Mouse (Mus musculus) cerebral cortex, adult 2 months (tissue): ENCODE measurements around the gene Psmc1.

Source experiments
- WGBS: fragments of 180-500 bp; shearing (Covaris S2); methylation state at CpG from one replicate; pipeline ENCODE4 v1.1.7; 2018; 5-methylcytosine and 5-hydroxymethylcytosine counted together

Gene Psmc1

DNA sequence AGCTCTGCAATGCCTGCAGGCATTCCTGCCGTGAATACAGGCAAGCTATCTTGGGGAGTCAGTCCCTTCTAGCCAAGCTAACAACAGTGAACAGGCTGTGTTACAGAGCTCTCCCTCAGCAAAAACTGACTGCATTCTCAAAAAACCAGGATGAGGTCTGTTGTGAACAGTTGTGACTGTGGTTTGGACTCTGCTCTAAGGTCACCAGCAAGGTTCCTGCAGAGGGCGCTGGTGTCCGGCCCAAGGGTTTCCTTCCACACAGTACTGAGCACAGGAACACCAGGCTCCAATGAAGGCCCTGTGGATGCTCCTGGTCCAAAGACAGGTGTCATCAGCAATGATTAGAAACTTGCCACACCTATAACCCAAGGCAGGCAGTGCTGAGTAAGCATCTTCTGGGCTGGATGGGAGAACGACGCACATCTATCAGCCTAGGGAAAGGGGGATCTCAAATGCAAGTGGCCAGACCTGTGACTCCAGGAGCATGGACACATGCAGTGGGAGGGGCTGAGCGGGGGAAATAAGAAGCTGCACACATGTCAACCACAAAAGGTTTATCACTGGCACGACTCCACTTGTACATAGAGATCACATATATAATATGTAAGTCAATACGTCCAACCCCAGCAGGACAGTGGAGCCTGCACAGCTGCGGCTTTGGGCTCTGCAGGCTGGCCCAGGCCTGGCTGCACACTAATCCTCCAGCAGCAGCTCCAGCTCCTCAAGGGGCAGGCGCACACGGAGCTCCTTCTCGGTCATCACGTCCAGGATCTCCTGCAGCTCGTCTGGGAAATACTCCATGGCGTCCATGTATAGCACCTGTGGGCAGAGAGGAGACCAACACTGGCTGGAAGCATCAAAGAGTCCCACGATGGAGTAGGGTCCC is 15.2 kb downstream of the Psmc1 start:
- WGBS = 74% methylated on average over 16 of the region's 16 CpGs

DNA sequence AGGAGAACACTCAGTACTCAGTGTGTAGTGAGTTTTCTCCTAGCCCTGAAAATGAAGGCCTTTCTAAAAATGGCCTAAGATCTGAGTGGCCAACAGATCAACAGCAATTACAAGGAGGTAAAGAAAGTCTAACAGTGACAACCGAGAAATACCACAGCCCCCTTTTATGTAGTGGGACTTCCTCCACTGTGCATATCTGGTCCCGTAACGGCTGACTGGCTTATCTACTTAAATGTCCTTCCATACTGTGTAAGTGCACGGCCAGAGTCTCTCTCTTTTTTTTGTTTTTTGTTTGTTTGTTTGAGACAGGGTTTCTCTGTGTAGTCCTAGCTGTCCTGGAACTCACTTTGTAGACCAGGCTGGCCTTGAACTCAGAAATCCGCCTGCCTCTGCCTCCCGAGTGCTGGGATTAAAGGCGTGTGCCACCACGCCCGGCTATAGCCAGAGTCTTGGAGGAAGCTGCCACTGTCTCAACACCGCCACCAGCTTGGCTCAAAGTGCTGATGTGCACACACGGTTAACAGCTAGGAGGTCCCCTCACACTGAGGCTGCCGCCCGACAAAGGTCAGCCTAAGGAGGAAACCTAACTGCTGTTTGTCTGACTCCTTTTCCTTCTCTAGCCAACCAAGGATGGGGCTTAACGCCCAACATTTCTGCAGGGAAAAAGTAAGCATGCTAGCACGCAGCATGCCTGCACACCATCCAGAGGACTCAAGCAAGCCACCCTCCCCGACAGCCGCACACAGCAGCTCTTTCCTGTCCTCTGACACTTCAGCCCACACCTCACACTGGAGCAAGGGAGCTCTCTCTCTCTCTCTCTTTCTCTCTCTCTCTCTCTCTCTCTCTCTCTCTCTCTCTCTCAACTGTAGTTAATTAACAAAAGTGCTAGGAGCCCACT is 17.3 kb downstream of the Psmc1 start:
- WGBS = 71% methylated on average over 17 of the region's 17 CpGs

DNA sequence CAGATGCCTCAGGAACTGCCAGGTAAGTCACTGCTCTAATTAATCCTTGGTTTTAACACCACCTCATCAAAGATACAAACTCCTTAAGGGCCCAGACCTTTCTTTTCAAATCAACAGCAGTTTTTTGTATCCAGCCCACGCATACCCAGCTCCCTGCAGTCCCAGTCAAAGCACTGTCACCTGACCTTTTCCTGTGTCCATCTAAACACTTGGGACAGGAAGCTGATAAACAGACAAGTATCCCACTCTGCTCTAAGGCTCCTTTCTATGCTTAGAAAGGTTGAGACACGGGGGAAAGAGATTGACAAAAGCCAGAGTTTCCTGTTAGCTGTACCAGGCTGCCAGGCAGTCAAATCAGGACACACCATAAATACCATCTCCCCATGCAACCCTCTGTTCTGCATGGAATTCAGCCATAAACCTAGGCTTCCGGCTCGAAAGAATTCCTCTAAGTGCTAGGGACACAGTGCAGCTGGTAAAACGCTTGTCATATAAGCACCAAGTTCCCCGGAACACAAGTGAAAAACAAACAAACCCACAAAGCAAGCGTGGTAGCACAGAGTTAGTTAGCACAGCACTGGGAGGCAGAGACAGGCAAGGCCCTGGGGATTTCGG is 18.0 kb downstream of the Psmc1 start:
- whole genome bisulfite sequencing = 23% methylated on average over 8 of the region's 8 CpGs

DNA sequence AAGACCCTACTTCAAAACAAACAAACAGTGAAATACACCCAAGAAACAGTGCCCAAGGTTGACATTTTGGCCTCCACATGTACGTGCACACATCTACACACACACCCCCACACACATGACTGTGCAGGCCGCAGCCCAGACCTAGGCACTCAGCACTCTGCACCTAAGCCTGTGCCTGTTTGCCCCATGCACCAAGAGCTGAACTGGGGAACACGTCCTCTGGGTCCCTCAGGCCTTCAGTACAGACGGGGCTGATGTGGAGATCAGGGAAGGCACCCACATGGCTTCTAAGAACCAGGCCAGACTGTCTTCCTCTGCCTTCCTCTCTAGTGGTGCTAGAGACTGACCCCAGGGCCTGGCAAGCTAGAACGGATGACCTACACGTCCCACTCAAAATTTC is 18.6 kb downstream of the Psmc1 start:
- WGBS = 68% methylated on average over 6 of the region's 6 CpGs

DNA sequence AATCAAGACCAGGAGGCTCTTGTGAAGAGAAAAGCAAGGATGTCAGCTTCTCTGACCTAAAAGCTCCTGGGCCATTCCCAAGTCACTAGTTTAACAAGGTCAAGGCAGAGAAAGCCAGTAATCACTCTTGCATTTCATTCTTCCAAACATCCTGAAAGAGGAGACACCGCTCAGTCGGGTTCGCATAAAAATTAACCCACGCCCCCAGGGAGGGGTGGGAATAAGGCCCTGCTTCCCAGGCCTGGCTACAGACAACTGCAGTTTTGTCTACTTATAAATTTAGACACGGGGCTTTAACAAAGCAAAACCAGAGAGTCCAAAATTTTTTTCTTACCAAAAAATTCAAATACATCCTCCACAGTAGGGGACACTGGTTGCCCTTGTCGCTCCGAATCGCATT is 19.0 kb downstream of the Psmc1 start:
- 76% methylated on average over 8 of the region's 8 CpGs for WGBS

DNA sequence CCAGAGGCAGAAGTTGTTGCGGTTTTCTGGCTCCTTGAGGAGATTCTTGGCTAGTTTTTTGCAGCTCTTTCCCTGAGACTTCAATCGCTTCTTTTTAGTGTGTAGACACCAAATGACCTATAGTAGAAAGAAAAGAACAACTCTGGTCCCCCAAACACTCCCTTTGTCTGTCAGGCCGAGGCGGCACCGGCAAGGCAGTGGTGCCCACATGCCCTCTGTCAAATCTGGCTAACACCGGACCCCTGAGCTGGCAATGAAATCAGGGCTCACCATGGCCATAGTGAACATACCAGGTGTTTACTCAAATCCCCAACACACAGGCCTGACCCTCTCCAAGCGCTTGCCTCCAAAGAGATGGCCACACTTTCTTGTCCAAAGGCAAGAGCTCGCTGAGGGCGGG is 21.2 kb downstream of the Psmc1 start:
- whole genome bisulfite sequencing = 91% methylated on average over 9 of the region's 9 CpGs

DNA sequence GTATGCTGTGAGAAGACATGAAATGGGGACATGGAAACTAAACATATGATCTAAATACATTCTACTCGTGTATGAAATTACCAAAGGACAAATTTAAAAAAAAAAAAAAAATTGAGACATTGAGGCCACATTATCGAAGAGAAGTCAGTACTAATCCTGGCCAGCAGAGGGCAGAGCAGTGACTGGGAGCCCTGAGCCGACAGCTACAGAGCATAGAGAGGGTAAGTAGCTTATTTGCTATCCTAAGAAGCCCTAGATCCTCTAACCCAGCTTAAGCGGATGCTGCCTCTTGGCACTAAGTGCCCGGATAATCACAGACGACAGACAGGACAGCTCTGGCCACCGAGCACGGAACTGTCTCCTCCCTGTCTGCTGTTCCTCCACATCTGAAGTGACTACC is 21.7 kb downstream of the Psmc1 start:
- 25% methylated on average over 8 of the region's 8 CpGs for WGBS

DNA sequence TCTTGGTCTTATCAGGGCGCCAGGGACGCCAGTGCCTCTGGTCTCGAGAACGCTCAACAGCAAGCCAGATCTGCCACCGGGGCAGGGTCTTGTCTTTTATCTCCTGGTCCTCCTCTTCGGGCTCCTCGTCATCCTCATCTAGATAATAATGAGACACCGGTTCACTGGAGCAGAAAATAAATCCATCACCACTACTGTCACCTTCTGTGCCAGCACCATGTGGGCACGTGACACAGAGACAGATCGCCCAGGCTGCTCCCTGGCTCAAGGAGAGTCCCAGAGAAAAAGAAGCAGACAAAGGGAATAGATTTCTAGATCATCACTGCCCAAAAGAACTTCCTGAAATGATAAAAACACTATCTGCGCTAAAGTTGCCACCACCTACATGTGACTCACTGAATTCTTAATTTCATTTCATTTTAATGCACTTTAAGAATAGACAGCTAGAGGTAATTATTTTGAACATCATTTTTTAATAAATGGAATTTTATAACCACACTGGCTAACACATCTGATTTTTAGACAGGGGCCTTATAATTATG is 24.5 kb downstream of the Psmc1 start:
- WGBS = 71% methylated on average over 11 of the region's 11 CpGs

DNA sequence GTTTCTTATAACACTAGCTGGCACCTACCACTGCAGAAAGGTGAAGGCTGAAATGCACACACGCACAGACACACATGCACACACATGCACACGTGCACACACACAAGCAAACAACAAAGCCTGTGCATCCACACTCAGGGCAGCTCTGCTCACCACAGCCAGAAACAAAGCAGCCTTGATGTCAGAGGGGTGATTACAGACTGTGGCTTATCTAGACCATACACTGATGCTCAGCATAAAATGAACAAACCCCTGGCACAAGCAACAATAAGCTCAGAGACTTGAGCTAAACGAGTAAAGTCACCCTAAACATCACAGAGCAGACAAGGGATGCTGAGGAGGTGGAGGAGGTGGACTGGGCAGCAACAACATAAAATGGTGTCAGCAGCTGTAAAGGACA is 25.2 kb downstream of the Psmc1 start:
- 64% methylated on average over 3 of the region's 3 CpGs for WGBS

DNA sequence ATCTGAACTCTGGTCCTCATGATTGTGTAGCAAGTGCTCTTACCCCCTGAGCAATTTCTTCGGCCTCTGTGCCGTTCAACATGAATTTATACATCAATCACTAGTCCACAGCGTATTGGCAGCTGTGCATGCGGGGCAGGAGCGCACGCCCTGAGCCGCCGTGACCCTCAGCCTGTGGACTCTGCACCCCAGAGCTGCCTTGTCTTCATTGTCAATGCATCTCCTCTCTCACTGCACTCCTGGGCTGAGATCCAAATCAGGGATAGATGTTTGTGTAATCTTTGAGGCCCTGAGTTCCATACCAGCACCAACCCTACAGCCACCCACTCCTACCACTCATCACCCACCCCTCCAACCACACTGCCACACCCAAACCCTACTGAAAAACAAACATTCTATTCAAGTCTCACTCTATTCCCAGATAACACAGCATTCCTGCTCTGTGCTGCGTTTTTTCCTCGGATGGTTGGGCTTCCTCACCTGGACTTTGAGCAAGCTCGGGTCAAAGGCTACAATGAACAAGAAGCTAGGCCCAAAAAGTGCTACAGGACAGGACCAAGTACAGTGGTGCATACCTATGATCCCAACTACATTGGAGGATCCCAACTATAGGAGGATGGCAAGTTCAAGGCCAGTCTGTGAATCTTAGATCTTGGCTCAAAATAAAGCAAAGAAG is 33.0 kb downstream of the Psmc1 start:
- 95% methylated on average over 11 of the region's 11 CpGs for WGBS

DNA sequence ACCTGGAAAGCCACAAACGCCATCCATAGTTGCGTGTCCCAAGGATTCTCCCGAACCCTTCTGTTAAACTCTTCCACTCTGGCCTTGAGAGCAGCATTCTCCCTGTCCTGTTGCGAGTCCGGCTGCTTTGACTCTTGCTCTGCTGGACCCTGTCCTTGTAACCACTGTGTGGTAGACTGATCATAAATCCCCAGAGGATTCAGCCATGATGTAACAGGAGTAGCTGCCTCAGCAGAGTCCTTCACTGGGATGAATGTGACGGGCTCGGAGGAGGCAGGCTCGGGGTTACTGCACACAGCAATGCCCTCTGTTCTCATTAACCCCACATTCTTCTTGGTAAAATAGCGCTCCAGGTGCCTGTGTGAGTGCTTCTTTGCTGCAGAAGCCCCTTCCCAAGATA is 33.8 kb downstream of the Psmc1 start:
- 91% methylated on average over 9 of the region's 9 CpGs for WGBS

DNA sequence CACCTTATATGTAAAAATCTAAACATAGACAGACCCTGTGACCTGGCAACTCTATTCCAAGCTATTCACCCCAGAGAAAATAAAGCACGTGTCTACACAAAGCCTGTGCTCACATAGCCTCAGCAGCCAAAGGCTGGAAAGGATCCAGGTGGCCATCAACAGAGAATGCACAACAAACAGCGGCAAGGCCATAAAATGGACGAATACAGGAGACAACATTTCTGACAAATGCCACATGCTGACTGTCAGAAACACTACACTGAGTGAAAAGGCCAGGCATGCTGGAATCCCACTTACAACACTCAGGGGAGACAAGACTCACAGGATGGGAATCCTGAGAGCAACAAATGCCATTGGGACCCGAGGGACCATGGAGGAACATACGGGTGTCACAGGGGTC is 34.3 kb downstream of the Psmc1 start:
- 67% methylated on average over 5 of the region's 5 CpGs for WGBS

DNA sequence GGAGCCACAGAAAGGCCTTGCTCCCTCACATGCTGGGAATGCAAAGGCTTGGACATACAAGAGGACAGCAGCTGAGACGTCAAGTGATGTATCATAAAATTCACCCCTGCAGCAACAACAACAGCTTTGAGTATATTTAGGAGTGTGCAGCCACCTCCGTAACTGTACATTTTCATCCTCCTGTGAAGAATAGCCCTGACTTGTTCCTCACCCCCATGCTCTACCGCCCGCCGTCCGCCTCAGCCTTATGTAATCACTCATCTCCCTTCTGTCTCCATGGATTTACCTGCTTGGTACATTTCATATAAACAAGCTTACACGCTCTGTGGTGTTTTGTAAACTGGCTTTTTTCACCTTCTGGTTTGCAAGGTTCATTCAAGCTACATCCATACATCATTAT is 42.5 kb downstream of the Psmc1 start:
- 71% methylated on average over 7 of the region's 7 CpGs for WGBS

DNA sequence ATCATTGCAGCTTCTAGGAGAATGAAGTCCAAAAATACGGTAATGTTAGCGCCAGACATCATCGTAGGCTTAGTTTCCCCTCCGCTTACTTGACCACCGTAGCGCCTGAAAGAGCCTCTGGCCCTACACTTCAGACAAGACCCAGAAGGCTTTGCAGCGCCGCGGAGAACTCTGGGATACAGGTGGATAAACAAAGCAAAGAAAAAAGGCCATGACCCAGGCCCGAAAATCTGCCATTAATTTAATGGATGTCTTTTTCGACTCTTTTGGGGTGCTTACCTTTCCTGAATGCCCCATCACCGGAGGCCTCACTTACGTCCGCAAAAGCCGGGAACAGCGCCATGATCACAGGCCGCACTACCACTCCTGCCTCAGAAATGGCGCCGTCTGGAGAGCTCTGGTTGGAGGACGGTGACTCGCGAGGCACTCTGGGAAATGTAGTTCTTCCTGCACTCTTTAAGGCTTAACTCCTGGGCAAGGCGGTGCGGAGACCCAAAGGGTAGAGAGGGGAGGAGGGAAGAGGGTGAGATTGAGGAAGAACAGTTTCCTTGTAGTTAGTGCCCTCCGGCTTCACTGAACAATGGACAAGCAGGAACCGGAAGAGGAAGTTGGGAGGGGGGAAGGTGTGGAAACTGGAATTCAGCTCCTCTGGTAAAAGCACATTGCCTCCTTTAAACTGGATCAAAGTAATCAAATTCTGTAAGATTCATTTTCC is 49.5 kb downstream of the Psmc1 start, which contains the start of gene Nrde2:
Gene Nrde2 (minus strand): TSS at position 393 of the 715 bp plus-strand sequence.
- under 1% methylated on average over 26 of the region's 26 CpGs for WGBS

DNA sequence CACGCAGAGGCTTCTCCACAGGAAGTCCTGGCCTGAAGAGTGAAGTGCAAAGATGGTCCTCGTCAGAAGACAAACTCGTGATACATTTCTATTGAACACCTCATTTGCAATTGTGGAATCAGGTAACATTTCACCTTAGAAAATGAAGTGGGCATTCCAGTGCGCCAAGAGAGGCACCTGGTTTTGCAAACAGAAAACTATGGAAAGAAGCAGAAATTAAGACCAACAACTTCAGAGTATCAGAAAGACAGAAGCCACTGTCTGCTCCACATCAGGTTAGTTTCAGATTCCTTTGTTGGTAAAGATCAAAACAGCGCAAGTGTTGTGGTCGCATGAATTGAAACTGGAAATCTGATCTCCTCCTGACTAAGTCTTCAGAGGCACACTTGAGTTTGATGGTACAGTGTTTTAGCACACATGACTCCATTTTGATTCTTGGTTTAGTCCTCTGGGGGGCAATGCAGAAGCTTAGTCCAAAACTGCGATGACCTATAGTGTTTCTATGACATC is 55.1 kb downstream of the Psmc1 start:
- WGBS = 89% methylated on average over 7 of the region's 7 CpGs

DNA sequence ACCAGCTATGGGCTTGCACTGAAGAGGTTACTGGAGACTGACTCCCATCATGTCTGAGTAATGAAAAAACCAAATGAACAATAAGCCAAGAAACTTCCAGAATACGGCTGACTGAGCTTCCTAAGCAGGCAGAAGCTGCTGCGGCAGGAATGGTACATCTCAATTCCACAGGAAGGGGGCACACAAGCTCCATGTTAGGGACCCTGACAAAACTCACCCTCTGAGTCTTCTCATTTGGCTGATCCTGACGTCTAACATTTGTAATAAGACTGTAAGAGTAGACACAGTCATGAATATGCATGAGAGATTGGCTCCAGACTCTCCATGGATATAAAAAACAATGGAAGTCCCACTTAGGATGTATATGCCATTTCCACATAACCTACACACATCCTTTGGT is 56.2 kb downstream of the Psmc1 start:
- WGBS = 13% methylated on average over 3 of the region's 3 CpGs

DNA sequence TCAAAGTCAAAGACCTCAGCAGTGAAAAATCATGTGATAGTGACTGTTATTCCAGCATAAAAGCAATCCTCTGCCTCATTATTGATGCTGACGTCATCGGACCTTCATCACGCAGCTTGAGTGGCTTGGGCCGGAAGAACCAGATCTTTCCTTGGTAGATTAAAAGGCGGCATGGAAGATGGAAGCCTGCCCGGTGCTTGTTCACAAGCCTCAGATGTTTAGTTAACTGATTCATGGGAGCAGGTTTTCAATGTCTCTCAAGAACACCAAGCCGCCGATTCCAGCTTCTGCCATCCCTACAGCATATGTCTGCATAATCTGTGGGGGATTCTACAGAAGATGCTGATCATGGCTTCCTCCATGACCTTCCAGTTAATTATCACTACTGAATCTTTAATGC is 57.0 kb downstream of the Psmc1 start:
- 34% methylated on average over 8 of the region's 8 CpGs for WGBS

DNA sequence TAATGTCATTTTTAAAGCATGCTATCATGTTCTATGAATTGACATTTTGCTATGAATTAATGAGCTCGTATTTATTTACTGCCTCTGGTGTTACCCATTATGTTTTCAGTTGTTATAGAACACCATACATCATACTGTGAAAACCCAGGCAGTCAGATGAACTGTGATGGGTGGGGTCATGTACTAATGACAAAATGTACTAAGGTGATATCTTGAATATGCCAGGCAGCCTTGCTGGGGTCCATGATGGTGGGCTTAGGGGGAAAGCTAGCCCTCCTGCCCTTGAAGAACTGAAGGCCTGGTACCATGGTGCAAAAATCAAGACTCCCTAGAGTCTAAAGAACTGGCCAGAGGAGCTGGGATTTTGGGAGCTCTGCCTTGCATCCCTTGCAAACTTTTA is 57.5 kb downstream of the Psmc1 start:
- 78% methylated on average over 1 of the region's 1 CpGs for WGBS

DNA sequence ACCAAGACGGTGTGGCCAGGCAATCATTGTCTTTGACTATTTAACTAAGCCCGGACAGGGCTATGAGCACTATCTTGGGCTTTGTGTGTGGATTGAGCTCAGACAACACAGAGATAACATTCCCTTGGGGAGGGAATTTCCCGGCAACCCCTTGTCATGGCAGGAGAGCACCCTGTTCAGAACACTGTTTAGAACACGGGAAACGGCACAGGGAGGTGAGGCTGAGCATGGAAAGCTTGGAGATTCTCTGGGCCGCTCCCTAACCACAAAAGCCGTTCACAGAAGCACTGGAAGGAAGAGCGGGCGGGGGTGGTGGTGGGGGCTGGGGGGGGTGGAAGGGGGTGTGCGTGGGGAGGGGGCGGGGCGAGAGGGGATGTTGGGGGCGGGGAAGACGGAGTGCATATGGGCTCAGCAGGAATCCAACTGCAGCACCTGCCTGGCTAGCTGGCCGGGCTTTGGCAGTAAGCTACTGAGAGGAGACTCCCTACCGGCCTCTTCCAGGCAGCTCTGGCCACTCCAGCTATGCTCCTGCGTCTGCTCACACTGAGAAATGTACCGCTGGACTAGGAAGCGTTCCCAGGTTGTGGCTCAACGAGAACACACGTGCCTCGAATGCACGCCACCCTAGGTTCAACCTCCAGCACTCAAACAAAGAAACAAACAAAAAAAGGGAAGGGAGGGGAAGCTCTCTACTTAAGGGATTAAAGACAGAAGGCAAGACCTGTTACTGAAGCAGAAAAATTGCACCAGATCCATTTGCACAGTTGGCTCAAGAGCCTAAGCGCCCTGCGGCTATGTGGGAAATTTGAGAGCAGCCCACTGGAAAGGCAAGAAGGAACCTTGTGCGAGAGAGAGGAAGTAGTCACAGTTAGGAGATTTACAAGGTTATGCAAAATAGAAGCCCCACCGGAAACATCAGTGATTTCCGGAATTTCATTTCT is 58.2 kb downstream of the Psmc1 start:
- WGBS = 14% methylated on average over 28 of the region's 28 CpGs
